Mouse (Mus musculus): ENCODE results near the gene Lrp10. TPM values are rescaled to one million over a fixed set of nuclear protein-coding genes. Genes with fewer than 3 reads are reported as not detected.

The Lrp10 gene
- polyA plus RNA-seq, 1 experiment from 2014 or later, result 49.3 TPM

GRCm38 (mm10) chr14:54426689-54427398, 37.1 kb upstream of the Lrp10 start, which contains the start of gene Mrpl52:
TSS of gene Mrpl52 (plus strand) at chr14:54426909.
- Histone ChIP-seq H3K4me1 (peaks cover 32% of the 10 kb centered on the region), H3K27me3 (no peaks in the 10 kb centered on the region), H3K9ac (peak within 1 kb of the TSS; percentile 68), H3K36me3 (peaks cover 5% of the 10 kb centered on the region; the same call in 1 of the 2 replicates), H3K27ac (replicated peaks) (peak within 1 kb of the TSS; percentile 88), H3K4me3 (replicated peaks) (peak within 1 kb of the TSS; percentile 73), H3K9me3 (replicated peaks) (no peaks in the 10 kb centered on the region), H3K4me2 (replicated peaks) (peak within 1 kb of the TSS; percentile 61)
- under 1% methylated on average over 48 of the region's 48 CpGs for WGBS
- ATAC-seq (ENCODE audit: insufficient number of reproducible peaks, low FRiP score, low TSS enrichment, low read depth), result peak; percentile 60

- Histone ChIP-seq H3K9me3 (replicated peaks) (no peaks in the 10 kb centered on the region), H3K27me3 (no peaks in the 10 kb centered on the region), H3K4me3 (replicated peaks) (peak overlapping the region; percentile 73), H3K4me1 (peaks cover 33% of the 10 kb centered on the region), H3K9ac (no peak overlapping the region), H3K27ac (replicated peaks) (no peak overlapping the region), H3K36me3 (peaks cover 5% of the 10 kb centered on the region; the same call in 1 of the 2 replicates), H3K4me2 (replicated peaks) (peak overlapping the region; percentile 61)
- 91% methylated on average over 7 of the region's 7 CpGs for WGBS
- no peak for ATAC-seq (ENCODE audit: insufficient number of reproducible peaks, low FRiP score, low TSS enrichment, low read depth)
These were observed 36.2 kb upstream of the Lrp10 start for GRCm38 (mm10) chr14:54427696-54428095.

- H3K9me3 ChIP-seq (replicated peaks), result no peaks in the 10 kb centered on the region
- H3K27ac ChIP-seq (replicated peaks), result no peak overlapping the region
- H3K9ac ChIP-seq, result no peak overlapping the region
- no peak overlapping the region for H3K4me3 ChIP-seq (replicated peaks)
- H3K36me3 ChIP-seq, result peaks cover 5% of the 10 kb centered on the region; the same call in 1 of the 2 replicates
- no peak overlapping the region for H3K4me2 ChIP-seq (replicated peaks)
- H3K27me3 ChIP-seq, result no peaks in the 10 kb centered on the region
- no peak for ATAC-seq (ENCODE audit: insufficient number of reproducible peaks, low FRiP score, low TSS enrichment, low read depth)
- 95% methylated on average over 5 of the region's 5 CpGs for WGBS
- H3K4me1 ChIP-seq, result peaks cover 40% of the 10 kb centered on the region
These were observed 35.5 kb upstream of the Lrp10 start for GRCm38 (mm10) chr14:54428421-54428820.

GRCm38 (mm10) chr14:54429332-54430093, 34.4 kb upstream of the Lrp10 start:
- no peak for ATAC-seq (ENCODE audit: insufficient number of reproducible peaks, low FRiP score, low TSS enrichment, low read depth)
- H3K27ac ChIP-seq (replicated peaks), result peak overlapping the region; percentile 100
- no peak overlapping the region for H3K4me2 ChIP-seq (replicated peaks)
- H3K9ac ChIP-seq, result no peak overlapping the region
- H3K9me3 ChIP-seq (replicated peaks), result no peaks in the 10 kb centered on the region
- 58% methylated on average over 7 of the region's 7 CpGs for WGBS
- H3K36me3 ChIP-seq, result peaks cover 5% of the 10 kb centered on the region; the same call in 1 of the 2 replicates
- peaks cover 51% of the 10 kb centered on the region for H3K4me1 ChIP-seq
- no peaks in the 10 kb centered on the region for H3K27me3 ChIP-seq
- H3K4me3 ChIP-seq (replicated peaks), result no peak overlapping the region

- H3K36me3 ChIP-seq, result peaks cover 10% of the 10 kb centered on the region; the same call in 1 of the 2 replicates
- ATAC-seq (ENCODE audit: insufficient number of reproducible peaks, low FRiP score, low TSS enrichment, low read depth), result no peak
- H3K9ac ChIP-seq, result peak overlapping the region; percentile 93; the same call in 1 of the 2 replicates
- H3K27ac ChIP-seq (replicated peaks), result peak overlapping the region; percentile 100
- 7% methylated on average over 18 of the region's 18 CpGs for WGBS
- no peaks in the 10 kb centered on the region for H3K27me3 ChIP-seq
- H3K4me3 ChIP-seq (replicated peaks), result peak overlapping the region; percentile 85
- H3K4me1 ChIP-seq, result peaks cover 62% of the 10 kb centered on the region
- H3K9me3 ChIP-seq (replicated peaks), result no peaks in the 10 kb centered on the region
- H3K4me2 ChIP-seq (replicated peaks), result peak overlapping the region; percentile 81
These were observed 33.4 kb upstream of the Lrp10 start for GRCm38 (mm10) chr14:54430406-54431145.

- Histone ChIP-seq H3K4me1 (peaks cover 65% of the 10 kb centered on the region), H3K27me3 (no peaks in the 10 kb centered on the region), H3K36me3 (peaks cover 19% of the 10 kb centered on the region), H3K9ac (peak within 1 kb of the TSS; percentile 93), H3K4me2 (replicated peaks) (peak within 1 kb of the TSS; percentile 81), H3K27ac (replicated peaks) (peak within 1 kb of the TSS; percentile 100), H3K4me3 (replicated peaks) (peak within 1 kb of the TSS; percentile 85), H3K9me3 (replicated peaks) (no peaks in the 10 kb centered on the region)
- peak; percentile 76 for ATAC-seq (ENCODE audit: insufficient number of reproducible peaks, low FRiP score, low TSS enrichment, low read depth)
- WGBS, result 1% methylated on average over 49 of the region's 49 CpGs
These were observed 32.4 kb upstream of the Lrp10 start, which contains the start of gene Mmp14 for GRCm38 (mm10) chr14:54431334-54432077. TSS of gene Mmp14 (plus strand) at chr14:54431612.

GRCm38 (mm10) chr14:54432078-54432836, 31.7 kb upstream of the Lrp10 start:
- Histone ChIP-seq H3K4me3 (replicated peaks) (peak overlapping the region; percentile 85), H3K4me1 (peaks cover 63% of the 10 kb centered on the region), H3K36me3 (peaks cover 27% of the 10 kb centered on the region), H3K9ac (peak overlapping the region; percentile 93), H3K27ac (replicated peaks) (peak overlapping the region; percentile 100), H3K9me3 (replicated peaks) (no peaks in the 10 kb centered on the region), H3K4me2 (replicated peaks) (peak overlapping the region; percentile 81), H3K27me3 (no peaks in the 10 kb centered on the region)
- 0 out of 2 replicates have a peak, but pooled peaks have one; percentile 16 for ATAC-seq (ENCODE audit: insufficient number of reproducible peaks, low FRiP score, low TSS enrichment, low read depth)
- WGBS, result under 1% methylated on average over 54 of the region's 54 CpGs

- Histone ChIP-seq H3K4me3 (replicated peaks) (peak overlapping the region; percentile 85), H3K4me1 (peaks cover 56% of the 10 kb centered on the region), H3K36me3 (peaks cover 33% of the 10 kb centered on the region), H3K27me3 (no peaks in the 10 kb centered on the region), H3K9me3 (replicated peaks) (no peaks in the 10 kb centered on the region), H3K4me2 (replicated peaks) (peak overlapping the region; percentile 81), H3K9ac (peak overlapping the region; percentile 93), H3K27ac (replicated peaks) (peak overlapping the region; percentile 100)
- ATAC-seq (ENCODE audit: insufficient number of reproducible peaks, low FRiP score, low TSS enrichment, low read depth), result 0 out of 2 replicates have a peak, but pooled peaks have one; percentile 27
- WGBS, result 14% methylated on average over 17 of the region's 17 CpGs
These were observed 30.8 kb upstream of the Lrp10 start for GRCm38 (mm10) chr14:54432837-54433830.

GRCm38 (mm10) chr14:54433941-54434531, 29.9 kb upstream of the Lrp10 start:
- 36% methylated on average over 12 of the region's 12 CpGs for WGBS
- Histone ChIP-seq H3K9me3 (replicated peaks) (no peaks in the 10 kb centered on the region), H3K4me2 (replicated peaks) (peak overlapping the region; percentile 81), H3K9ac (peak overlapping the region; percentile 93; the same call in 1 of the 2 replicates), H3K4me1 (peaks cover 56% of the 10 kb centered on the region), H3K27ac (replicated peaks) (peak overlapping the region; percentile 100), H3K36me3 (peaks cover 38% of the 10 kb centered on the region), H3K4me3 (replicated peaks) (peak overlapping the region; percentile 85), H3K27me3 (no peaks in the 10 kb centered on the region)
- ATAC-seq (ENCODE audit: insufficient number of reproducible peaks, low FRiP score, low TSS enrichment, low read depth), result no peak
